Mouse (Mus musculus): ENCODE measurements around the gene Rptor. TPM values are rescaled to one million over a fixed set of nuclear protein-coding genes. Genes with fewer than 3 reads are reported as not detected.

The Rptor gene
- polyA plus RNA-seq, 1 experiment from 2014 or later, result 5.2 TPM

- H3K9me3 ChIP-seq (ENCODE audit: control insufficient read depth, low read length), result no peaks in the 10 kb centered on the region
- H3K36me3 ChIP-seq (ENCODE audit: control insufficient read depth, insufficient read depth, low read length), result no peaks in the 10 kb centered on the region
- no peak overlapping the region for H3K4me2 ChIP-seq (ENCODE audit: low read depth, low read length)
- no peaks in the 10 kb centered on the region for H3K4me1 ChIP-seq (ENCODE audit: control insufficient read depth, insufficient read depth, low read length)
- ATAC-seq, result no peak
- no peak overlapping the region for H3K9ac ChIP-seq (ENCODE audit: low read depth, low read length)
- no peak overlapping the region for H3K27ac ChIP-seq (ENCODE audit: low read length)
- H3K27me3 ChIP-seq (replicated peaks; ENCODE audit: control insufficient read depth, insufficient read depth, low read length), result no peaks in the 10 kb centered on the region
- H3K4me3 ChIP-seq (ENCODE audit: low read length), result no peak overlapping the region
- WGBS, result 74% methylated on average over 1 of the region's 1 CpGs
These were observed 104.6 kb downstream of the Rptor start for GRCm38 (mm10) chr11:119707259-119707658.

DNA sequence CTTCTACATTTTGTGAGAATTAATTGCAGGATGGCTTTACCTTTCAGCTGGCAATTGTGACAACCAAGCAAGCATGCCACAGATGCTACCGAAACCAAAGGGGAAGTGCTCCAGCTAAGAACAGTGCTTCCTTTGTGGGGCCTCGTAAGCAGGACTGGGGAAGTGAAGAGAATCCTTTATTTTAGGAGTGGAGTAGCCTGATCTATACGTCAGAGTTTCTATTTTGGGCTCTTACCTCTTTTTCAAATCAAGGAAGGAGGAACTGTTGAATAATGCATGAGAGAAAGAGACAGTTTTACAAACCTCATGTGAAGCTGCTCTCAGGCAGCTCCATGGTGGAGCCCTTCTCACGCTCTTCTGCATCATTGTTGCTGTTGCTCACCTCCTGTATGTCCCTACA, 106.5 kb downstream of the Rptor start:
- no peaks in the 10 kb centered on the region for H3K4me1 ChIP-seq (ENCODE audit: control insufficient read depth, insufficient read depth, low read length)
- WGBS, result 68% methylated on average over 4 of the region's 4 CpGs
- H3K27me3 ChIP-seq (replicated peaks; ENCODE audit: control insufficient read depth, insufficient read depth, low read length), result no peaks in the 10 kb centered on the region
- no peak for ATAC-seq
- no peaks in the 10 kb centered on the region for H3K9me3 ChIP-seq (ENCODE audit: control insufficient read depth, low read length)
- H3K4me3 ChIP-seq (ENCODE audit: low read length), result no peak overlapping the region
- H3K4me2 ChIP-seq (ENCODE audit: low read depth, low read length), result no peak overlapping the region
- no peak overlapping the region for H3K9ac ChIP-seq (ENCODE audit: low read depth, low read length)
- no peak overlapping the region for H3K27ac ChIP-seq (ENCODE audit: low read length)
- no peaks in the 10 kb centered on the region for H3K36me3 ChIP-seq (ENCODE audit: control insufficient read depth, insufficient read depth, low read length)

- Histone ChIP-seq H3K9ac (ENCODE audit: low read depth, low read length) (no peak overlapping the region), H3K4me3 (ENCODE audit: low read length) (no peak overlapping the region), H3K4me2 (ENCODE audit: low read depth, low read length) (no peak overlapping the region), H3K36me3 (ENCODE audit: control insufficient read depth, insufficient read depth, low read length) (no peaks in the 10 kb centered on the region), H3K9me3 (ENCODE audit: control insufficient read depth, low read length) (no peaks in the 10 kb centered on the region), H3K27me3 (replicated peaks; ENCODE audit: control insufficient read depth, insufficient read depth, low read length) (no peaks in the 10 kb centered on the region), H3K27ac (ENCODE audit: low read length) (no peak overlapping the region), H3K4me1 (ENCODE audit: control insufficient read depth, insufficient read depth, low read length) (peaks cover 6% of the 10 kb centered on the region; the same call in 1 of the 2 replicates)
- no peak for ATAC-seq
- WGBS, result 93% methylated on average over 3 of the region's 3 CpGs
These were observed 107.6 kb downstream of the Rptor start for GRCm38 (mm10) chr11:119710338-119710737.

DNA sequence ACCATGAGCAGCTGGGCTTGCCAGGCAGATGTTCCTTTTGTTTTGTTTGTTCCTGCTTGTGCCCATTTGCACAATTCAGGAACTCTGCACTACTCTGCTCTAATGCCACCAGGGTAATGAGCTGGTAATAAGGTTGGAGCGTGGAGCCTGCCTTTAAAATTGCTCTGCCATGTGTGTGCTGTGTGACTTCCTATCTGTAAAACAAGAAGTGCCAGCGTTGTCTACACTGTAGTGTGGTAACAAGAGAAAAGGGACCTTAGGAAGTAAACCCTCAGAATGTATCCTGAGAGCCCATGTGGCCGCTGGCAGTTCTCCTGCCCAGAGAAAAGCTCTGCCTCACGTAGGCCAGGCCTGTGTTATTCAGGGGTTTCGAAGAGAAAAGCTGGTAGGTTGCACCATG, 108.1 kb downstream of the Rptor start:
- H3K27me3 ChIP-seq (replicated peaks; ENCODE audit: control insufficient read depth, insufficient read depth, low read length), result no peaks in the 10 kb centered on the region
- no peak overlapping the region for H3K9ac ChIP-seq (ENCODE audit: low read depth, low read length)
- no peaks in the 10 kb centered on the region for H3K36me3 ChIP-seq (ENCODE audit: control insufficient read depth, insufficient read depth, low read length)
- H3K4me1 ChIP-seq (ENCODE audit: control insufficient read depth, insufficient read depth, low read length), result peaks cover 9% of the 10 kb centered on the region; the same call in 1 of the 2 replicates
- no peaks in the 10 kb centered on the region for H3K9me3 ChIP-seq (ENCODE audit: control insufficient read depth, low read length)
- no peak overlapping the region for H3K27ac ChIP-seq (ENCODE audit: low read length)
- H3K4me3 ChIP-seq (ENCODE audit: low read length), result no peak overlapping the region
- ATAC-seq, result no peak
- 82% methylated on average over 5 of the region's 5 CpGs for WGBS
- no peak overlapping the region for H3K4me2 ChIP-seq (ENCODE audit: low read depth, low read length)

- peaks cover 11% of the 10 kb centered on the region; the same call in 1 of the 2 replicates for H3K4me1 ChIP-seq (ENCODE audit: control insufficient read depth, insufficient read depth, low read length)
- no peak overlapping the region for H3K27ac ChIP-seq (ENCODE audit: low read length)
- WGBS, result 55% methylated on average over 5 of the region's 5 CpGs
- no peaks in the 10 kb centered on the region for H3K27me3 ChIP-seq (replicated peaks; ENCODE audit: control insufficient read depth, insufficient read depth, low read length)
- H3K4me2 ChIP-seq (ENCODE audit: low read depth, low read length), result no peak overlapping the region
- no peak overlapping the region for H3K4me3 ChIP-seq (ENCODE audit: low read length)
- no peaks in the 10 kb centered on the region for H3K9me3 ChIP-seq (ENCODE audit: control insufficient read depth, low read length)
- H3K9ac ChIP-seq (ENCODE audit: low read depth, low read length), result no peak overlapping the region
- ATAC-seq, result peak; percentile 40; the same call in 1 of the 2 replicates
- H3K36me3 ChIP-seq (ENCODE audit: control insufficient read depth, insufficient read depth, low read length), result no peaks in the 10 kb centered on the region
These were observed 112.7 kb downstream of the Rptor start for GRCm38 (mm10) chr11:119715437-119715836.

DNA sequence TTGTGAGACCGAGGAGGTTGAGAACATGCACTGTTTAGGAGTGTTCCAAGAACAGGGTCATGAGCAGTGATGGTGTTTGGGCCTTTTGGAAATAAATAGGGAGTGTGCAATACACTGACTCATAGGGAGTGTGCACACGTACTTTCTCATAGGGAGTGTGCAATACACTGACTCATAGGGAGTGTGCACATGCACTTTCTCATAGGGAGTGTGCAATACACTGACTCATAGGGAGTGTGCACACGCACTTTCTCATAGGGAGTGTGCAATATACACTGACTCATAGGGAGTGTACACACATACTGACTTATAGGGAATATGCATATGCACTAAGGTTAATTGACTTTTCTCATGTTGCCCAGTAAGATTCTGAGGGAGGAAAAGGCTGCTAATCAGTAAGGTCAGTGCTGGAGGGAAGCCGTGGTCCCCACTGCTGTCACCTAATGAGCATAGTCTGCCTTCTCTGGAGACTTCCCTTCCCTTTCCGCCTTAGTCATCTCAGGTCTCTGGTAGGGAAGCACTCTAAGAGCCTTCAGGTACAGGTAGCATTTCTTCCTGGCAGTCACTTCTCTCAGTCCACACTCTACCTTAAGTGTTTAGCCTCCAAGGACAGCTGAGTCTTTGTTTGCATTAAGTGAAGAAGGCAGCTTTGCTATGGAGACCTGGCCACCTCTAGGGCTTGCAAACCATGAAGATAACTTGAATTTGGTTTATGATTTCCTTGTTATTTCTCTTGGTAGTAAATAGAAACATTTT, 113.3 kb downstream of the Rptor start:
- no peaks in the 10 kb centered on the region for H3K36me3 ChIP-seq (ENCODE audit: control insufficient read depth, insufficient read depth, low read length)
- no peaks in the 10 kb centered on the region for H3K9me3 ChIP-seq (ENCODE audit: control insufficient read depth, low read length)
- H3K4me3 ChIP-seq (ENCODE audit: low read length), result no peak overlapping the region
- peak; percentile 46; the same call in 1 of the 2 replicates for ATAC-seq
- no peak overlapping the region for H3K27ac ChIP-seq (ENCODE audit: low read length)
- no peak overlapping the region for H3K9ac ChIP-seq (ENCODE audit: low read depth, low read length)
- no peak overlapping the region for H3K4me2 ChIP-seq (ENCODE audit: low read depth, low read length)
- H3K4me1 ChIP-seq (ENCODE audit: control insufficient read depth, insufficient read depth, low read length), result peaks cover 14% of the 10 kb centered on the region; the same call in 1 of the 2 replicates
- H3K27me3 ChIP-seq (replicated peaks; ENCODE audit: control insufficient read depth, insufficient read depth, low read length), result no peaks in the 10 kb centered on the region
- WGBS, result 82% methylated on average over 5 of the region's 5 CpGs

DNA sequence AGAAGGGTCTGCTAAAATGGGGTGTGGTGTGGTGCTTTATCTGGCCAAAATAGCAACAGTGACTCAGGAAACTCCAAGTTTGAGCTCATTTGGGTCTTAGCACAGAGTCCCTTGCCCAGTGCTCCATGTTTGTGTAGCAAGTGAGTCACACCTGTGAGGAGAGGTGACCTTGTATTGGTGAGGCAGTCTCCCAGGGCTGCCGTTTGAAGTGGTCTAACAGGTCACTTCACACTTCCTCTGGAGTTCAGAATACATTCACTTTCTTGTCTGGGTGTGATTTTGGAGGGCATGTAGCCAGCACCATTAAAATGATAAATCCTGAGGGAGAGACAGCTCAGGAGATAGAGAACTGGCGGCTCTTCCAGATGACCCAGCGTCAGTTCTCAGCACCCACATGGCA, 115.4 kb downstream of the Rptor start:
- H3K9ac ChIP-seq (ENCODE audit: low read depth, low read length), result no peak overlapping the region
- no peak overlapping the region for H3K27ac ChIP-seq (ENCODE audit: low read length)
- H3K9me3 ChIP-seq (ENCODE audit: control insufficient read depth, low read length), result no peaks in the 10 kb centered on the region
- no peak overlapping the region for H3K4me2 ChIP-seq (ENCODE audit: low read depth, low read length)
- H3K4me3 ChIP-seq (ENCODE audit: low read length), result no peak overlapping the region
- no peaks in the 10 kb centered on the region for H3K36me3 ChIP-seq (ENCODE audit: control insufficient read depth, insufficient read depth, low read length)
- ATAC-seq, result no peak
- 91% methylated on average over 3 of the region's 3 CpGs for WGBS
- H3K27me3 ChIP-seq (replicated peaks; ENCODE audit: control insufficient read depth, insufficient read depth, low read length), result no peaks in the 10 kb centered on the region
- H3K4me1 ChIP-seq (ENCODE audit: control insufficient read depth, insufficient read depth, low read length), result peaks cover 14% of the 10 kb centered on the region; the same call in 1 of the 2 replicates

DNA sequence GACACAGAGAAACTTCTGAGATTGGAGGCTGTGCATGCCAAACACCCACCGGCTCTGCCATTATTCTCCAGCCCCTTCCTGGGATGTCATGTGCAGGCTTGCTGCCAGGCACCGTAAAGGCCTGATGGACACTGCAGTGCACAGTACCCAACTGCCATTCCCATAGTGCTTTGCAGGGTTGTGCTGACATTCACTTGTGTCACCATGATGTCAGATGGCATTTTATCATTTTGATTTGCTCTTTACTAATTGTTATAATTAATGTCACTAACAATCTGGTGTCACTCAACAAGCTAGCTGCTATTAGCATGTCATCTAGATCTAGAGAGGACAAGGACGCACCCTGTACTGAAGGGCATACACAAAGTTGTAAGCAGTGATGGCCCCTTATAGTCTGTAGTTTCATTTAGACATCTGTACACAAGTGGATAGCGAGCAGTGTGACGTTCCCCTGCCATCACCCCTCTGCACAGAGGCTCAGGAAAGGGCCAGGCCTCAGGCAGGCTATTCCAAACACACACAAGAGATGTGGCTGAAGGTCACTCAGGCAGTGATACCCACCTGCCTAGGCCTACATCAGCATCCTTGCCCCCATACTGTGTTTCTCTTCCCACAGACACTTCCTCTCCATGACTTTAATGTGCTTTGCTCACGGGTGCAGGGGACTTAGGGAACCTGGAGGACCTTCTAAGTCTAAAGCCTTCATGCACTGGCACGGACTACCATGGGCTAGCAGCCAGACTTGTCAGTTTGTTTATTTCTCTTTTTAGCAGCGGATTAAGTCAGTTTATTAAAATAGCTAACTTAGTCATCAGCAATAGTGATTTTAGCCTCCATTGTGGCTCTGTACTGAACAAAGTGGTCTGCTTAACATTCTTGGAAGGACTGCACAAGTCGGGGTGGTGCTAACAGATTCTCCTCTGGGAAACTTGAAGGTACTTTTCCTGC, 117.7 kb downstream of the Rptor start:
- H3K4me1 ChIP-seq (ENCODE audit: control insufficient read depth, insufficient read depth, low read length), result peaks cover 7% of the 10 kb centered on the region; the same call in 1 of the 2 replicates
- no peak overlapping the region for H3K4me3 ChIP-seq (ENCODE audit: low read length)
- no peak overlapping the region for H3K27ac ChIP-seq (ENCODE audit: low read length)
- WGBS, result 62% methylated on average over 9 of the region's 9 CpGs
- no peaks in the 10 kb centered on the region for H3K36me3 ChIP-seq (ENCODE audit: control insufficient read depth, insufficient read depth, low read length)
- no peaks in the 10 kb centered on the region for H3K27me3 ChIP-seq (replicated peaks; ENCODE audit: control insufficient read depth, insufficient read depth, low read length)
- H3K4me2 ChIP-seq (ENCODE audit: low read depth, low read length), result no peak overlapping the region
- no peak for ATAC-seq
- no peak overlapping the region for H3K9ac ChIP-seq (ENCODE audit: low read depth, low read length)
- H3K9me3 ChIP-seq (ENCODE audit: control insufficient read depth, low read length), result no peaks in the 10 kb centered on the region

DNA sequence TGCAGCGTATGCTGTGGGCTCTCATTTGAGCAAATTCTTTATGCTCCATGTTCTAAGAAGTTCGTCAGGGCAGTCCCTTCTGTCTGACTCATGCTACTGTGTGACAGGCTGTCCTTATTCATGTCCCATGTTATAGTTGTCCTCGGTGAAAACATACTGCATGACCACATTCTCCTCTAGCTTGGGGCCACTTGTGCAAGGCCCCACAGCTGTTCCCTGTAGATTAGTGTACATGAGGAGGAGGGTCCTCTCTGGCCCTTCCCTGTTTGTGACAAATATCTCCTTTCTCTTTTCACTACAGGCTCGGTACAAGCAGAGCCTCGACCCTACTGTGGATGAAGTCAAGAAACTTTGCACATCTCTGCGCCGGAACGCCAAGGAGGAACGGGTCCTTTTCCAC, 122.0 kb downstream of the Rptor start:
- no peak overlapping the region for H3K27ac ChIP-seq (ENCODE audit: low read length)
- no peak overlapping the region for H3K4me2 ChIP-seq (ENCODE audit: low read depth, low read length)
- no peak overlapping the region for H3K4me3 ChIP-seq (ENCODE audit: low read length)
- ATAC-seq, result no peak
- H3K9me3 ChIP-seq (ENCODE audit: control insufficient read depth, low read length), result no peaks in the 10 kb centered on the region
- H3K27me3 ChIP-seq (replicated peaks; ENCODE audit: control insufficient read depth, insufficient read depth, low read length), result no peaks in the 10 kb centered on the region
- H3K4me1 ChIP-seq (ENCODE audit: control insufficient read depth, insufficient read depth, low read length), result 0 out of 2 replicates have a peak, but pooled peaks cover 5% of the 10 kb centered on the region
- no peaks in the 10 kb centered on the region for H3K36me3 ChIP-seq (ENCODE audit: control insufficient read depth, insufficient read depth, low read length)
- no peak overlapping the region for H3K9ac ChIP-seq (ENCODE audit: low read depth, low read length)
- WGBS, result 88% methylated on average over 9 of the region's 9 CpGs

All from intestine, embryonic 16.5 days (tissue).